ENCODE assay signal across 27 mouse cellular contexts in genomic region chr13:67201656-67202055, GRCm38 (mm10).
"Had no signal": no experiment of that assay in that cellular context is flagged by ENCODE, and none has a peak within 500 bp of the region (broad histone marks: within the 10 kb centered on the region; RNA-seq: fewer than 3 reads in every experiment).

No protein-coding gene starts in this region.

- H3K9me3 ChIP-seq: heart, embryonic 13.5 days; heart, embryonic 15.5 days; hindbrain, embryonic 13.5 days; hindbrain, embryonic 15.5 days; limb, embryonic 10.5 days; limb, embryonic 12.5 days; liver, embryonic 13.5 days; liver, embryonic 15.5 days had no signal

- H3K4me3 ChIP-seq: heart, adult 2 months; heart, embryonic 13.5 days; heart, embryonic 15.5 days; hindbrain, embryonic 13.5 days; hindbrain, embryonic 15.5 days; left cerebral cortex, adult 2 months; limb, embryonic 10.5 days; limb, embryonic 12.5 days; liver, embryonic 13.5 days; liver, embryonic 15.5 days had no signal

- H3K27ac ChIP-seq: heart, adult 2 months; heart, embryonic 13.5 days; heart, embryonic 15.5 days; hindbrain, embryonic 13.5 days; hindbrain, embryonic 15.5 days; hindbrain, postnatal 0 days; left cerebral cortex, adult 2 months; limb, embryonic 10.5 days; limb, embryonic 12.5 days; liver, embryonic 13.5 days; liver, embryonic 15.5 days had no signal

- H3K36me3 ChIP-seq: heart, embryonic 15.5 days; limb, embryonic 10.5 days; liver, embryonic 13.5 days; liver, embryonic 15.5 days had no signal

- H3K4me1 ChIP-seq: heart, embryonic 13.5 days; heart, embryonic 15.5 days; hindbrain, embryonic 13.5 days; hindbrain, embryonic 15.5 days; limb, embryonic 10.5 days; limb, embryonic 12.5 days; liver, embryonic 13.5 days; liver, embryonic 15.5 days had no signal

- H3K27me3 ChIP-seq: heart, embryonic 13.5 days; heart, embryonic 15.5 days; hindbrain, embryonic 13.5 days; hindbrain, embryonic 15.5 days; limb, embryonic 12.5 days; liver, embryonic 13.5 days; liver, embryonic 15.5 days had no signal

- H3K9ac ChIP-seq: forebrain, postnatal 0 days; heart, embryonic 13.5 days; heart, embryonic 15.5 days; hindbrain, embryonic 13.5 days; hindbrain, embryonic 15.5 days; limb, embryonic 12.5 days; liver, embryonic 13.5 days; liver, embryonic 15.5 days had no signal

- H3K4me2 ChIP-seq: heart, embryonic 11.5 days; heart, embryonic 13.5 days; heart, embryonic 15.5 days; hindbrain, embryonic 13.5 days; hindbrain, embryonic 15.5 days; limb, embryonic 12.5 days; liver, embryonic 11.5 days; liver, embryonic 13.5 days; liver, embryonic 15.5 days had no signal

- DNase-seq: forebrain, postnatal 0 days; gastrocnemius, postnatal 14 days; gastrocnemius, postnatal 36 days; heart, adult 11 months; heart, adult 2 months; heart, postnatal 14 days; heart, postnatal 36 days; kidney, adult 11 months; kidney, adult 2 months; kidney, adult 9 months; kidney, postnatal 10 days; kidney, postnatal 25 days; kidney, postnatal 4 days; liver; liver, embryonic 13.5 days had no signal

- ATAC-seq: forebrain, postnatal 0 days; hindbrain, postnatal 0 days; intestine, embryonic 16.5 days had no signal
